Comparison of ENCODE assay signal across 14 mouse cellular contexts in the genomic region with DNA sequence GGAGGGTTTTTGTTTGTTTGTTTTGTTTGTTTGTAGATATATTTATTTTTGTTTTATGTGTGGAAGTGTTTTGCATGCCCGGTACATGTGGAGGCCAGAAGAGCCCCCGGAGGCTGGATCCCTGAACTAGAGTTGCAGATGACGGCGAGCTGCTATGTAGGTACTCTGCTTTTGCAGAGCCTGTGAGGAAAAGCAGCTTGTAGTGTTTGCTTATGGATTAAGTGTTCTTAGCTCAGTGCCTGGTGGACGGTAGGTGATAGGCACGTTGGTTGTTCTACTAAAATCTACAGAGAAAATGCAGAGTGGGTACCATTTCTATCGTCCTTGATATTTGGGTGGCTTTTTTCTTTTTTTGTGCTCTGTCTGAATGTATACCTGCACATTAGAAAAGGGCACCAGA.
"Had no signal": no experiment of that assay in that cellular context is flagged by ENCODE, and none has a peak within 500 bp of the region (broad histone marks: within the 10 kb centered on the region; RNA-seq: fewer than 3 reads in every experiment).

No protein-coding gene starts in this region.

- H3K4me1 ChIP-seq: liver, embryonic 15.5 days had no signal

- H3K27ac ChIP-seq: layer of hippocampus, adult 2 months; limb, embryonic 10.5 days; liver, embryonic 15.5 days; midbrain, embryonic 13.5 days; neural tube, embryonic 15.5 days had no signal

- H3K36me3 ChIP-seq: liver, embryonic 15.5 days had no signal

- H3K27me3 ChIP-seq: liver, embryonic 15.5 days; midbrain, embryonic 13.5 days; neural tube, embryonic 15.5 days had no signal

- H3K9ac ChIP-seq: liver, embryonic 15.5 days; midbrain, embryonic 13.5 days; neural tube, embryonic 15.5 days had no signal

- H3K9me3 ChIP-seq: limb, embryonic 10.5 days; liver, embryonic 15.5 days; midbrain, embryonic 13.5 days; neural tube, embryonic 15.5 days had no signal

- DNase-seq: kidney, adult 9 months; kidney, postnatal 10 days; kidney, postnatal 4 days; lung, postnatal 36 days; right cerebral cortex, adult 18-20 months; right cerebral cortex, postnatal 25 days; thymus, adult 18-20 months; thymus, postnatal 25 days had no signal

- ATAC-seq: midbrain, embryonic 13.5 days had no signal

- H3K4me2 ChIP-seq: liver, embryonic 11.5 days; liver, embryonic 15.5 days; midbrain, embryonic 13.5 days; neural tube, embryonic 15.5 days had no signal

- H3K4me3 ChIP-seq: layer of hippocampus, adult 2 months; limb, embryonic 10.5 days; liver, embryonic 15.5 days; midbrain, embryonic 13.5 days; neural tube, embryonic 15.5 days had no signal
